Mouse (Mus musculus): ENCODE data around the gene Slit2. TPM values are rescaled to one million over a fixed set of nuclear protein-coding genes. Genes with fewer than 3 reads are reported as not detected.

Slit2 gene
- total RNA-seq (2021) = 10 to 100 TPM; 37.3 to 38.7 TPM

DNA sequence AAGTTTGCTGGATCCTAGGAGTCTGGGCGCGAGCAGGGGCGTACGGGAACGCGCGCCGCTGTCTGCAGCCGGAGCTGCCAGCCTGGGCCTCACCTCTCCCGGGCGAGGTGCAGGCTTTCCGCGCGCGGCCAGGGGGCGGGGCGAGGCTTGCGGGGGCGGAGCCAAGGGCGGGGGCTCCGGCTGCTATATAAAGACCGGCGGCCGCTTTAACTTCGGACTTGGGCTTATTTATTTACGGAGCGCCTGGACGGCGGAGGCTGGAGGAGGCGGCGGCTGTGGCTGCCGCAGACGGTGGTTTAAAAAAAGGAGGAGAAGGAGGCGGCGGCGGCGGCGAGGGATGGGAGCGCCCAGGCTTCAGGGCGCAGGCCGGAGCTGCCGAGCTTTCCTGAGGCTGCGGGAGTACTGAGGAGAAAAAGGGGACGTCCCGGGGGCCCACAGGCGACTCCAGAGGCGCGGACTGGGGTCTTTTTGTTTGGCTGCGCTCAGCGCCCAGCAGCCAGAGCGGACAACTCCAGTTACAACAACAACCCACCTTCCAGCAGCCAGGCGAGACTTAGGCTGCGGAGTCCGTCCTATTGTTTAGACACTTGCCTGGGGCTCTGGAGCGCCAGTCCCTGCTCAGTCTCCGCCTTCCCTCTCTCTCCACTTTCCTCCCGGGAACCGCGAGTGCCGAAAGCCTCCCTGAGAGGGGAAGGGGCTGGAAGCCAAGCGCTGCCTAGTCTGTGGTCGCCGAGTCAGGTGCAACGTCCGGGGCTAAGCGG lies at the start of gene Slit2:
Gene Slit2, plus strand, starts transcription at position 198 of the 761 bp plus-strand sequence.
- DNase-seq = peak; percentile 87
- intact Hi-C loops (cut with DNase I) = loop anchor here (10.0 kb wide), 2 partner anchors 968 to 1538 kb away; no protein-coding TSS in a partner anchor

DNA sequence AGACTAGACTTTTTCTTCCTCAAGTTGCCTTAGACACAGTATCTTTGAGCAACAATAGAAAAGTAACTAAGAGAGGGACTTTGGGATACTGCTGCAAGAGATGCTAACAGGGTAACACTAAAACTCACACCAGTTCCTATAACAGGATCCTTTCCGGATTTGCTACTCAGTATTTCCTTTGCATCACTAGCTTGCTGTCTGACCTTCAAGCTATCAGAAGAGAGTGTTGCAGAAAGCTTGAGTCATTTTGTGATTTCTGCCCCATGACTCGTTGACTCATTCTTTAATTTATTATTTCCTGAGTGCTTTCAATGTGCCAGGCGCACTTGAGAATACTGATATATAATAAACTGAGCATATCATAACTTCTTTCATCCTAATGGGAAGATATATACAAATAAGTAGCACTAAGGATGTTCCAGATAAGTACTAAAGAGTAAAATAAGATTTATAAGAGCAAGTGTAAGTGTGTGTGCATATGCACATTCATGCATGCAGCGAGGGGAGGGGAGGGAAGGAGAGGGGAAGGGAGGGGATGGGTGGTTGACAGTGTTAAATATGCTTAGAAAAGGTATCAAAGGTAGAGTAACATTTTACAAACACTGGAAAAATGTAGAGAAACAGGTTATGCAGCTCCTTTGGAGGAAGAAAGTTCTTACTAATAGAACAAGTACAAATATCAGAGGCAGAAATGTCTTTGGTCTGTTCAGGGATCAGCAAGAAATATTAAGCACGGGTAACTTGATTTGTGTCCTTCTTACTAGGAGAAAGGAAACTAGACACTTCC lies 44.2 kb upstream of the Slit2 start:
- intact Hi-C loops (cut with DNase I) = no loop called here
- no peak for DNase-seq

DNA sequence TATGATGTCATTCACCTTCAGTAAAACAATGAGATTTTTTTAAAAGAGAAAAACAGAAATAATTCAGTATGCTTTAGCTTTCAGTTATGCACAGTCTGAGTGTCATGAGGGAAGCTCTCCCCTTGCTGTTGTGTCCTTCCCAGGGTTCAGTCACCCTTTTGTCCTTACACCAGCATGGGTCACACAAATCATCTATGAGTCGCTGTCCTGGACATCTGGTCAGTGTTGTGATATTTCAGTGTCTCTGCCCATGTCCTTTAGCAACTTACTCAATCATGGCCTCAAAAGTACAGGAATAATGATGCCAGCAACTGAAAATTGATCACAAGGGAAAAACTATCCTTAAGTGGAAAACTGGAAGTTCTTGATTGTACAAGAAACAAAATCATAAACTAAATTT lies 26.5 kb upstream of the Slit2 start:
- intact Hi-C loops (cut with DNase I) = no loop called here
- no peak for DNase-seq

DNA sequence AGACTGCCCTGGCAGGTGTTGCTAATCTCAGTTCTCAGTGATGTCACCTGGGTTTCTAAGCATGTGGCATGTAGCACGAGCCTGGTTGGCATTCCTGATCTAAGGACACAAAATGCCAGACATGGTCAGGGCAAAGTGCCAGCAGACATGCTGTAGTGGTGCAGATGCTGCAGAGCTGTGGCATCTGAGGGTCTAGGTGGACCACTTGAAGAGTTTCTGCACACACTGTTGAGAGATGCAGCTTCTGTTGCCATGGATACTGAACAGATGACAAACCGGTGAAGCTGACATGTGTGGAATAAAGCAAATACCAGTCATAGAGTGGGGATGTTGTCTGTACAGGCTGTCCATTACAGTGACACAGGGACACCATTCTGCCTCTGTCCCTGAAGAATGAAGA lies 7.1 kb upstream of the Slit2 start:
- intact Hi-C loops (cut with DNase I) = no loop called here
- peak; percentile 28 for DNase-seq

DNA sequence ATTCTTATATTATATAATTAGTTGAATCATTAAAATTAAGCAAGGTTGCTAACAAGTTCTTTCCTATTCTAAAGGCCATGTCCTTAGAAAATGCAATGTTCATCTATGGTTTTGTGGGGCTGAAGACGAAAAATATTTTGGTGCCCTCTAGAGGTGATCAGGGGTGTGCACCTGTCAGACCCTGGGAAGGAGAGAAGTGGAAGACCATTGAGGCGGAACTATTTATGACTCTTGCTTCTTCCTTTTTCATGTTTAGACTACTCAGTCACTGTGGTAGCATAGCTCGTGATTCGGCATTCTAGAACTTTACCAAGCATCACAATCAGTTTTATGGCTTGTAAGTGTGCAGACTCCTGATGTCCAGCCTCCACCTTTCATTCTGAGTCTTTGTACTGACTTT lies 3.6 kb upstream of the Slit2 start:
- intact Hi-C loops (cut with DNase I) = no loop called here
- peak; percentile 12 for DNase-seq

DNA sequence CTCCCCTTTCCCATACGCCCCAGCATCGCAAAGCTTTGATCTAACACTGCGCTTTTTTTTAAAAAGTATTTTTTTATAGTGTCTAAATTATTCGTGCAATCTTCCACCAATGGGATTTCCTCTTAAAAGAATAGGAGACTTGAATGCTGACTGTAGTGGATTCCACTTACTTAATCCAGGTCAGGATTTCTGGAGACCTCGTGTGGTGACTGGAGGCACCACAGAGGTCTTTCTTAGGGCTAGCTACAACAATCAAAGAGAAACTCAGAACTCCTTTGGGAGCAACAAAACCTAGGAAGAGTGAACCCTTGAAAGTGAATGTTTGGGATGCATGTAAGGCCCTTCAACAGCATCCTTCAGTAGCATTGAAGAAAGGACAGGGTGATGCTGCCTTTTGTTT lies 2.5 kb upstream of the Slit2 start:
- intact Hi-C loops (cut with DNase I) = loop anchor here (10.0 kb wide), 2 partner anchors 966 to 1536 kb away; no protein-coding TSS in a partner anchor
- no peak for DNase-seq

DNA sequence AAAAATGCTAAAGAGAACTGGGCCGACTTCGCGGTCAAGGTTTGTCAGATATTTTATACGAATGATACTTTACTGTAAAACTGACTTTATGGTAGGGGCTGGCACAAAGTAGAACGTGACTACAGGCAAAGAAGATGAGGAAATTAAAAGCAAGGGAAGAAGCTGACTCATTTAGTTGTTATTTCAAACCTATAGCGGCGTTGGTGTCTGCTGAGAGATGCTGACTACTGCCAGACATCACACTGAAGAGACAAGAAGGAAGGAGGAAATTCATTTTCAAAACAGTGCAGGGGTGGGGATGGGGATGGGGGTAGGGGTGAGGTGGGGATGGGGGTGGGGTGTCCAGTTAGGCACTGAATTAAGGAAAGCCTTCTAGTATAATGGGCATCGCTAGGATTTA lies 987 bp upstream of the Slit2 start:
- no peak for DNase-seq
- intact Hi-C loops (cut with DNase I) = loop anchor here (10.0 kb wide), 2 partner anchors 967 to 1537 kb away; no protein-coding TSS in a partner anchor

DNA sequence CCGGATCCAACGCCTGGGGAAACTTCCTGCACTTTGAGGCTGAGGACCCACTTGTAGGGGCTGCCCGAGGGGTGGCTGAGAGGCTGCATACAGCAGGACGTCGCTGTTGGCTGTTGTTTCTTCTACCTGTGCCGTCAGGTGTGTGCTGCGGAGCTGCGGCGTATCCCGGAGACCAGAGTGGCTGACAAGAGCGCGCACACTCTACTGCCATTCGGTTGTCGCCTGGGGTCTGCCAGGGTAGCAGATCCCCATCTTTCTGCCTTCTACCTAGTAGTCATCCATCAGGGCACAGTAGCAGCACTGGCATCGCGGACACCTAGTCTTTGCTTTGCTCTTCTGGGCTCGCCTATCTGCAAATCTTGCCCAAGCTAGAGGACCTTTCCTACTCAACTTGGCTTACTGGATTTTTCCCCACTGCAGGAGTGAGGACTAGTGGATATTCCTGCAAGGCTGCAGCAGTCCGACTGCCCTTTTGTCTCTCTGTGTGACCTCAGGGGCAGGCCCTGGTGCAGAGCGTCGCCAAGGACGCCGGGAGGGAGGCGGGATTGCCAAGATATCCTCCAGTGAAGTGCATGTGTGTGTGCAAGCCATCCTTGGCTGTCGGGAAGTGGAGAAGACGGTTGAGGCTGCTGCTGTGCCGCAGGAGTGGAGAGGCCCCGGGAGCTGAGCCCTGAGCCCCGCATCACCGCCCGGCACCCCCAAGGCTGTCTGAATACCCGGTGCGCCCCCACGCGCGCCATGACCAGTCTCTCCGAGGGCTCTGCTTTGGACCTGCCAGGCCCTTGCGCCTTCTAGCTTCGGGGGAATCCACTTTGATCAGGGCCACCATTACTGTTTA lies 1.0 kb downstream of the Slit2 start:
- intact Hi-C loops (cut with DNase I) = loop anchor here (10.0 kb wide), 2 partner anchors 969 to 1539 kb away; no protein-coding TSS in a partner anchor

DNA sequence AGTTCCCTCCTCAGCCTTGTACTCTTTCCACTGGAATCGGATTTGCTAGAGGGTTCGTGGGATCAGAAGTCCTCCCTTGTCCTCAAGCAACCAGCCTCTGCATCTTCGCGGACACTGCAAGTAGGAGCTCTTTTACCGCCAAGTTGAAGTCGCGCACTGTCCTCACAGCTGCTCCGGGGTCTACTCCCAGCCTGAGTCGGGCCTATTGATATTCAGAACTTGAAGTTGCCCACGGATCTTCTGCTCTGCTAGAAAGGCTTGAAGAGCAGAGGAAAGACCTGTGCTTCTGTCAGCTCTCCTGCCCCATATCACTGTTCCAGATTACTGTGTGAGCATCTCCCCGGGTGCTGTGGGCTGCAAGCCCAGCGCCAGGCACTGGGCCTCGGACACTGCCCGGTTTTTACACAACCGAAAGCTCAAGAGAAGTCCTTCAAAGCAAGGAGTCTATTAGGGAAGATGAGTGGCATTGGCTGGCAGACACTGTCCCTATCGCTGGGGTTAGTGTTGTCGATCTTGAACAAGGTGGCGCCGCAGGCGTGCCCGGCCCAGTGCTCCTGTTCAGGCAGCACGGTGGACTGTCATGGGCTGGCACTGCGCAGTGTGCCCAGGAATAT lies 1.8 kb downstream of the Slit2 start:
- DNase-seq = peak; percentile 8
- intact Hi-C loops (cut with DNase I) = loop anchor here (10.0 kb wide), 2 partner anchors 970 to 1540 kb away; no protein-coding TSS in a partner anchor

More for the DNA sequence above, 1.0 kb downstream of the Slit2 start:
- peak; percentile 28 for DNase-seq

DNA sequence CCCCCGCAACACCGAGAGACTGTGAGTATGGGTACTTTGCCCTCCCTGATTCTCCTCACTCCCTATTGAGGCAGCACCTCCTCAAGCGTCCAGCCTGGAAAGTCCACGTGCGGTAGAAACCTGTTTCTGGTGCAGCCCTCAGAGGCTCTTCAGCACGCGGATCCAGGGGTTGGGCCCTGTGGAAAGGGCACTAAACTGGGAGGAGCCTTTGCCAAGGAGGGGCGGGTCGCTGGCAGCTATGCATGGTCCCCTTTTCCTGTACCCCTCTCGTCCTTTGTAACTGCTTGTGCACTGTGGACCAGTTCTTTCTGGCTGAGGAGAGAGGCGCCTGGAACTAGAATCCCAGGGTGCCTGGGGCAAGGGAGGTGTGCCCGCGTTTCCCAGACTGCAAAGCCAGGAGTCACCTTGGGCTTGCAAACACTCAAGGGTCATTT lies 2.3 kb downstream of the Slit2 start:
- intact Hi-C loops (cut with DNase I) = loop anchor here (10.0 kb wide), 2 partner anchors 970 to 1540 kb away; no protein-coding TSS in a partner anchor
- peak; percentile 38 for DNase-seq

DNA sequence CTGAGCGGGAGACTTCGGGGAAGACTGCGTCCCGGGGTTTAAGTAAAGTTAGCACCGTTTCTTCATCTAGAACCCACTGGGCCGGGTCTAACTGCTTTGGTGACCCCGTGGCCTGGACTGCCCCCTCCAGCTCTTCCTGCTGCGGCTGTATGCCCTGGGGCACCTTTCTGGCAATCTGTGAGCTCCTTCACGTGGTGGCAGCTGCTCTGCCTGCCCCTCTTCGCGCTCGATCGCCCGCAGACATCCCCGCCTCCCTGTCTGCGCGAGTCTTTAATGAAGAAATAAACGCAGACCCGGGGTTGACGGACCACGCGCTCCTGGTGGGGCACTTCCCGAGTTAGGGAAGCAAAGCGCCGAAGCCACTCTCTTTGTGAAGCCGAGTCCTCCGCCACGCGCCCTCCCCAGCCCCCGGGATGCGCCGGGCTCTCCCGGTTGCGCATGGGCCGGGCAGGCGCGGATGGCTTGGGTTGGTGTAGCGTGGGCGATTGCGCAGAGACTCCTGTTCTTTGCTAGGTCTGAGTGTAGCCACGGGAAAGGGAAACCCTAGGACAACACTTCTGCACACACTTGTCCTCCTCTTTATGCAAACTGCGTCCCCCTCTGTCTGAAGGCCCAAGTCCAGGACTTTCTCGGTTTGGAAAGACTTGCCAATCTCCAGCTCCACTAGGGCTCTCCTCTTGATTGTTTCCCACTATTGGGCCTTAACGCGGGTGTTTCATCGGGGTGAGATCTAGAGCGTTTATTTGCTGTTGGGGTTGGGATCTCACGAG lies 3.1 kb downstream of the Slit2 start:
- intact Hi-C loops (cut with DNase I) = loop anchor here (10.0 kb wide), 2 partner anchors 971 to 1541 kb away; no protein-coding TSS in a partner anchor
- peak; percentile 57 for DNase-seq

DNA sequence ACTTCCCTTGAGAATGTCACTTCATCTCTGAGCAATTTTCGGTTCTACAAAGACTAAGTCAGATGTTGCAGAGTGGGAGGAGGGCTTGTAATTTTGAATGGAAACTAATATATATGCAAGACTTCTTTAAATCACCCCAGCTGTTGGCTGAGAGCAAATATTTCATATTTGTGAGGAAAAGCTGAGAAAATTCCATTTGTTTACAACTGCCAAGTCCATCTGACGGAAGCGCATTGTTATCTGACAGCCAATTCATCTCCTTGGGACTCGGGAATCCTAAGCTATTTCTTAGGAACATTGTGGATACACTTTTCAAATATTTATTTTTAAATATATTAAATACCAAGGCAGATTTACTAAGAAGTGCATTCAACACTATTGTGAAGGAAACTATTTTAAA lies 8.0 kb downstream of the Slit2 start:
- intact Hi-C loops (cut with DNase I) = no loop called here
- no peak for DNase-seq

DNA sequence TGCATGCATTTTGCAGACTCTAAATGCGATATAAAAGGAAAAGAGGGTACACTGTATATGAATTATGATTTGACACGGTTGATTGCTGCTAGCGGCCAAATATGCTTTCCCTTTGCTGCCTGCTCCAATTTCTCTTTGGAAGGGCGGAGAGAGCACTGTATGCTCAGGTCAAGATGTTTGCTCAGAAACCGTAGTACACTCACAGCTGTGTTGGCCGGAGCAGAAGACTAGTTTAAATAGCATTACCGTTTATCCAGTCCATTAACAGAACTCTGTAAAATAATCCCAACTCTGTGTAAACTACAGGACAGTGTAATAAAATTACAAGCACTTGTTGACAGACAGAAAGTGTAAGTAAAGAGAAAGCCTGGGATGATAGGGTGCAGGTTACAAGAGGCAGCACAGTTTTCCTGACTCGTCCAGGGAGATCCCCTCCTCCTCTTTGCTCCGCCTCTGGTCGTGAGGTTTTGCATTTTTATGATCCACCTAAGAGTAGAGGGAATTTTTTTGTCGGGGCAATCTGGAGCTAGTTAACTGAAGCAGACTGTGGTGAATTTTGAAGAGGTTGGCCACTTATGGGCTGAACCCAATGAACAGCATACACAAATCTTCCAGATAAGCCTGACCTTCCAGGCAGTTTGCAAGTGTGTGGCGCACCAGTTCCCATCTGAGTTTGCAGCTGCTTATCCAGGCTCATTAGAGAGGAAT lies 20.9 kb downstream of the Slit2 start:
- no peak for DNase-seq
- intact Hi-C loops (cut with DNase I) = no loop called here

DNA sequence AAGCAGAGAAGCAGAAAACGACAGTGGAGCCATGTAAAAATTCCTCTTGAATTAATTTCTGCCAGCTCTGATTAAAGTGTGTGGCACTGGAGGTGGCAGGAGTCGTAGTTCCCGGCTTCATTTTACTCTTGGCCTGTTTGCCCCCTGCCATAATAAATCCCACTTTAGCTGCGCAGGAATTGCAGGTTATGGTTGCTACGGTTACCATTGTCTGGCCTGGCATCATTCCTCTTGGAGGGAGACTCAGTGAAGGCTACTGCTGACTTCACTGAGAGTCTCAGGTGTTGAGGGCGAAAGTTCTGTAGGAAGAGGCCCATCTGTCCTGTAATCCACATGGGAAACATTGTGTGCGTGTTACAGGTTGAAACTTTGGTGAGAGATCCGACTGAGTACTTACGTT lies 22.6 kb downstream of the Slit2 start:
- no peak for DNase-seq

DNA sequence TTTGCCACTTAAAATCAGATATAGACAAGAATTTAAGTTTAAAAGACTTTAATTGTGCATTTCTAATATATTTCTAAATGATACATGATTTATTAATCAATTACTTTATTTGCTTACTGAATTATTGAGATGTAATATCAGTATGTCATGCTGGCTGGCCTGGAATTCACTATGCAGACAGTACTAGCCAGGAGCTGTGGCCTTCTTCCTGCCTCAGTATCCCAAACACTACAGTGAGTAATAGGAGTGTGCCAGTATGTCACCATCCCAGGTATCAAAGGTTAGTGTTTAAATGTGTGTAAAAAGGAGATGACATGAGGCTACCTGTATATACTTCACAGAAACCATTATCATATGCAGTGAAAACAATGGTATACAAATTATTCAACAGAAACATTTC lies 23.1 kb downstream of the Slit2 start:
- no peak for DNase-seq
- intact Hi-C loops (cut with DNase I) = no loop called here

More for the DNA sequence above, 22.6 kb downstream of the Slit2 start:
- intact Hi-C loops (cut with DNase I) = no loop called here

DNA sequence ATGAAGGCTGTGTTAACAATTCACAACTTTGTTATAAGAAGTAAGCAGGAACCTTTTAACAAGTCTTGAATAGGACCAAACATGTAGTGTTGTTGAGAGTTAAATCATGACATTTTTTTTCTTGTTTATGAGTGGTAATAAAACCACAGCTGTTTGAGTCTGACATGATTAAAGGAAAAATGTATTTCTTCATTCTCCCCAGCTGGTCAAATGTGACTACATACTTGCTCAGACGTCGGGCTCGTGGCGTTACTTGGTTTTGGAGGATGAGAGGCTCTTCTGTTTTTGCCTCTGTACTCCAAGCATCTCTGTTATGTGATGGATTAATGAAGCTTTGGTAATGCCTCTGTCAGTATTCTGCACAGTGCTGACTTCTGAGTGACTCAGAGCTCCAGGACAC lies 40.5 kb downstream of the Slit2 start:
- DNase-seq = no peak
- intact Hi-C loops (cut with DNase I) = no loop called here

DNA sequence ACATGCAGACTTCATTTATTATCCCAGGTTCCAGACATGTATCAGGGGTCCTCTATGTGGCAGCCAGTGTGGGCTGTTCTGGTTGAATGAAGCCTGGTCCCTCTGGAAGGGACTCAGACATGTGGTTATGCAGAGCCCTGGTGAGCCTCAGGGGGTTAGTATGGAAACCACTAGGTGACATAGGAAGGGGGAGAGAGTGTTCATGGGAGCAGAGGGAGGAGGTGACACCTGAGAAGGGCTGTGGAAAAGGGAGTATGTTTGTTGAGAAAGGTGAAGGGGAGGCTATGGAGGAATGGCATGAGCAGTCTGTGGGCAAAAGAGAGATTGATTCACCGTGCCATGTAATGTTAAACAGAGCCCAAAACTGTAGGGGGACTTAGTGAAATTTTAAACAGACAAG lies 51.9 kb downstream of the Slit2 start:
- intact Hi-C loops (cut with DNase I) = loop anchor here (5.0 kb wide), 1 partner anchor 207 kb away; no protein-coding TSS in a partner anchor
- DNase-seq = no peak

DNA sequence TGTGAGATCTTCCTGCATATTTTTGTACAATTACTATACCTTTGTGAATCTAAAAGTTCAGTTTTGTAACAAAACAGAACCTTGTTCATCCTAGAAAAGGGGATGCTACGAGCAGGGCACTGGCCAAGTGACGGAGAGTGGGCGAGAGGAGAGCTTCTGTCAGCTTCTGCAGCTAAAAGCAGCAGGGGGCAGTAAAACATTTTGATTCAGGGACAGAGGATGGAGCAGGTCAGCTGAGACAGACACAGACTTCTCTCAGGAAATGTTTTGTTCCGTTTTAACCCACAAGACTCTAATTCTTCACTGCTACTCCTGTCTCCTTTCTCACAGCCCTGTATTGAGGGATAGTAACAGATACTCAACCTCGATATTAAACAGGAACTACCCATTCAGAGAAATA lies 55.1 kb downstream of the Slit2 start:
- DNase-seq = peak; percentile 21
- intact Hi-C loops (cut with DNase I) = loop anchor here (5.0 kb wide), 1 partner anchor 204 kb away; no protein-coding TSS in a partner anchor
